Mouse (Mus musculus) neural tube, embryonic 14.5 days (tissue): ENCODE measurements at regions not wholly inside any gene's neighbourhood (a gene's known extent, or its start where the extent isn't known, plus 50 kb on each side); places are given as distances from the start of the nearest gene placed in this dataset.

Experiments used
- ATAC-seq: fragments of 200-750 bp; cut with Nextera tagmentation; 2 replicates; pipeline ENCODE4 v1.8.0; 2017; ENCODE audit warnings: low read depth, mild to moderate bottlenecking, moderate TSS enrichment, moderate library complexity
- H3K27ac ChIP-seq: fragments of 300-500 bp; sonication (generic); 2 replicates; pipeline ENCODE4 v1.5.1; 2014; ENCODE audit warnings: low read depth, mild to moderate bottlenecking, control low read depth, low read length, moderate library complexity, mixed read lengths
- H3K27me3 ChIP-seq: fragments of 300-500 bp; sonication (generic); 2 replicates; pipeline ENCODE4 v1.6.1; 2014; ENCODE audit warnings: low read length; ENCODE audit not compliant: control insufficient read depth, insufficient read depth
- H3K36me3 ChIP-seq: fragments of 300-500 bp; sonication (generic); 2 replicates; pipeline ENCODE4 v1.6.1; 2014; ENCODE audit warnings: low read length, mixed read lengths; ENCODE audit not compliant: control insufficient read depth, insufficient read depth
- H3K4me1 ChIP-seq: fragments of 300-500 bp; sonication (generic); 2 replicates; pipeline ENCODE4 v1.6.1; 2014; ENCODE audit warnings: low read length; ENCODE audit not compliant: control insufficient read depth, insufficient read depth
- H3K4me2 ChIP-seq: fragments of 300-500 bp; sonication (generic); 2 replicates; pipeline ENCODE4 v1.6.1; 2014; ENCODE audit warnings: mild to moderate bottlenecking, low read depth, low read length, control low read depth
- H3K4me3 ChIP-seq: fragments of 300-500 bp; sonication (generic); 2 replicates; pipeline ENCODE4 v1.5.1; 2014; ENCODE audit warnings: low read depth, low read length, control low read depth, mixed read lengths
- H3K9ac ChIP-seq: fragments of 300-500 bp; sonication (generic); replicated peaks from 2 replicates; pipeline ENCODE4 v1.6.1; 2014; ENCODE audit warnings: low read depth, mild to moderate bottlenecking, control low read depth, low read length, mixed read lengths
- H3K9me3 ChIP-seq: fragments of 300-500 bp; sonication (generic); 2 replicates; pipeline ENCODE4 v1.6.1; 2016; ENCODE audit warnings: low read length; ENCODE audit not compliant: control insufficient read depth
- whole genome bisulfite sequencing: fragments of 180-500 bp; shearing (Covaris S2); extraction: QIAGEN DNeasy Blood & Tissue Kit; methylation state at CpG from one replicate; pipeline ENCODE4 v1.1.7; 2014; 5-methylcytosine and 5-hydroxymethylcytosine counted together

GRCm38 (mm10) chr3:99749725-99750124 lies 135.5 kb upstream of the Spag17 start:
- H3K9ac ChIP-seq = no peak overlapping the region
- no peak overlapping the region for H3K27ac ChIP-seq
- H3K4me1 ChIP-seq = no peaks in the 10 kb centered on the region
- no peaks in the 10 kb centered on the region for H3K9me3 ChIP-seq
- no peak for ATAC-seq
- H3K36me3 ChIP-seq = no peaks in the 10 kb centered on the region
- WGBS = 71% methylated on average over 8 of the region's 8 CpGs
- H3K4me3 ChIP-seq = no peak overlapping the region
- no peak overlapping the region for H3K4me2 ChIP-seq
- no peaks in the 10 kb centered on the region for H3K27me3 ChIP-seq

- H3K4me3 ChIP-seq = no peak overlapping the region
- no peak overlapping the region for H3K9ac ChIP-seq
- H3K27ac ChIP-seq = no peak overlapping the region
- no peaks in the 10 kb centered on the region for H3K9me3 ChIP-seq
- no peaks in the 10 kb centered on the region for H3K4me1 ChIP-seq
- WGBS = 83% methylated on average over 6 of the region's 6 CpGs
- H3K36me3 ChIP-seq = no peaks in the 10 kb centered on the region
- no peak overlapping the region for H3K4me2 ChIP-seq
- no peak for ATAC-seq
- no peaks in the 10 kb centered on the region for H3K27me3 ChIP-seq
These were observed 106.7 kb upstream of the Spag17 start for GRCm38 (mm10) chr3:99778526-99778925.

DNA sequence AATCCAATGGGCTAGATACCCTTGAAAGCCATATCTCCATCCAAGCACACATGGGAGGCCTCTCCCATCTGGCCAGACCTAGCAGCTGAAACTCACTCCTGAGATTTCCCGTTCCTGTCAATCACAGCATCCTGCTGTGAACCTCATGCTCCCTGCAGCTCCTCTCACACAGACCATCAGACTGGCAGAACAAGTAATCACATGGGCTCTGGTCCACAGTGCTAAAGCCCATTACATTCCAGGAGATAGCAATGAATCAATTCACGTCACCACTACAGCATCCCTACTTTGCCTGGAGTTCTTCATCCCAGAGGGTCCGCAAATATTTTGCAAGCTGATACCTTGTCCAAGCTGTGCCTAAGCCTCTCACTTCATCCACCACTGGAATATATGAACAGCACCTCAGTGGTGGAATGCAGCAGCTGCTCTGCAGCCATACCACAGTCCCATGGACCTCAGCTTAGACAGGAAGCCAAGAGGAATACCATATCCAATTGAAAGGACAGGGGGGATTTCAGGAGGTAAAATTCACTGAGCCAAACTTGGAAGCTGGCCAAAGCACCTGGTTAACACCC lies 99.2 kb upstream of the Spag17 start:
- no peak for ATAC-seq
- H3K4me3 ChIP-seq = no peak overlapping the region
- H3K27ac ChIP-seq = no peak overlapping the region
- H3K4me1 ChIP-seq = no peaks in the 10 kb centered on the region
- 79% methylated on average over 3 of the region's 3 CpGs for WGBS
- H3K9ac ChIP-seq = no peak overlapping the region
- no peaks in the 10 kb centered on the region for H3K9me3 ChIP-seq
- H3K36me3 ChIP-seq = no peaks in the 10 kb centered on the region
- H3K27me3 ChIP-seq = no peaks in the 10 kb centered on the region
- H3K4me2 ChIP-seq = no peak overlapping the region

- no peak overlapping the region for H3K9ac ChIP-seq
- ATAC-seq = no peak
- 44% methylated on average over 6 of the region's 6 CpGs for WGBS
- H3K36me3 ChIP-seq = no peaks in the 10 kb centered on the region
- H3K9me3 ChIP-seq = no peaks in the 10 kb centered on the region
- no peaks in the 10 kb centered on the region for H3K4me1 ChIP-seq
- no peaks in the 10 kb centered on the region for H3K27me3 ChIP-seq
- H3K27ac ChIP-seq = no peak overlapping the region
- H3K4me3 ChIP-seq = no peak overlapping the region
- no peak overlapping the region for H3K4me2 ChIP-seq
These were observed 93.9 kb upstream of the Spag17 start for GRCm38 (mm10) chr3:99791316-99791715.

DNA sequence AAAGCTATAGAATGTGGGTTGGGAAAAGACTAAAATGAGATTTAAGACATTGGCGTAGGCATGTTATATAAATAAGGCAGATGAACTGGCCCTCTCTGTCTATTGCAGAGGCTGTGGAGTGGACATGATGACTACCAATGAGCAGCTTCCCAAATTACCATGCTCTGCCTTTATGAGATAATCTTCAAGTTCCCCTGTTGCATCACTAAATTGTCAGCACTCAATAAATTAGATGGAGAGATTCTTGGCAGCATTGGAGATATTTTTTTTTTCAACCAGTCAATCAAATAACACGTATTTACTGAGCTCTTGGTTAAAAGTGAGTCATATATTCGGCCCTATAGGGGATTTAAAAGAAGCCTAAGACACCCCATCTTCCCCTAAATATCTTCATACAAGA lies 91.6 kb upstream of the Spag17 start:
- no peak for ATAC-seq
- H3K4me3 ChIP-seq = no peak overlapping the region
- H3K4me1 ChIP-seq = no peaks in the 10 kb centered on the region
- no peak overlapping the region for H3K9ac ChIP-seq
- no peaks in the 10 kb centered on the region for H3K9me3 ChIP-seq
- H3K27me3 ChIP-seq = no peaks in the 10 kb centered on the region
- WGBS = 84% methylated on average over 3 of the region's 3 CpGs
- no peaks in the 10 kb centered on the region for H3K36me3 ChIP-seq
- no peak overlapping the region for H3K27ac ChIP-seq
- no peak overlapping the region for H3K4me2 ChIP-seq

DNA sequence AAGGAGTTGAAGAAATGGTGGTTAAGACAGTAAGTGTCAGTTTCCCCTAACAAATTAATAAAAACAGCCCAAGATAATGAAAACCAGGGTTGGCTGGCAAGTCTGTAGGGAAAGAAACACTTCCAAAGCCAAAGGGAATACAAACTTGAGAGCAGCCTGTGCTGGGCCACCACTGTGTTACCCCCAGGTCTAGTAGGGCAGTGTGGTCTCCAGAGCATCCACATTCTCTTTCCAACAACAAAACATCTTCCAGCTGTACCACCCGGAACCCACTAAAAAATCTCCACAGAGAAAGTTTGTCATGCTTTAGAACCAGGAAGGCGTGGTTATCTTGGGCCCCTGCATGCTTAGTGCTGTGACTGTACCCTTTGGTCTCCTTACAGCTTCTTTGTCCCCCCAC lies 89.4 kb upstream of the Spag17 start:
- Histone ChIP-seq H3K27ac (no peak overlapping the region), H3K9ac (no peak overlapping the region), H3K9me3 (no peaks in the 10 kb centered on the region), H3K4me1 (no peaks in the 10 kb centered on the region), H3K27me3 (no peaks in the 10 kb centered on the region), H3K4me3 (no peak overlapping the region), H3K4me2 (no peak overlapping the region), H3K36me3 (no peaks in the 10 kb centered on the region)
- no peak for ATAC-seq
- 95% methylated on average over 2 of the region's 2 CpGs for WGBS

DNA sequence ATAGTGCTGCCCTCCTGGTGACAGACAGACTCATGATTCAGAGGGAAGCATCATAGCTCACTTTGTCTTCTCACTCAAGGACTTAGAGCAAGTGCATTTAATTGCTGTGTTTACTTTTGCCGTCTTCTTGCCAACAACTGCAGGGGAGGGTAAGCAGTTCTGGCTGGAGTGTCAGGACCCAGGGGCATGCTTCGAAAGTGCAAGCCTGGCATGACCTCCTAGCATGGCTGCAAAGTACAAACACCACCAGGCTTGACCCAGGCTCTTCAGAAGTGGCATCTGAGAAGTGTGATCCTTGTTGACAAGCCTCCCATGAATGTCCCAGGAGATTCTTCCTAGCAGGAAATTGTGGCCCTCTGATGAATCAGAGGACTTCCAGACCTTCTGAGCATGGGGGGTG lies 87.4 kb upstream of the Spag17 start:
- WGBS = 76% methylated on average over 2 of the region's 2 CpGs
- Histone ChIP-seq H3K4me1 (no peaks in the 10 kb centered on the region), H3K27me3 (no peaks in the 10 kb centered on the region), H3K9ac (no peak overlapping the region), H3K4me3 (no peak overlapping the region), H3K9me3 (no peaks in the 10 kb centered on the region), H3K4me2 (no peak overlapping the region), H3K36me3 (no peaks in the 10 kb centered on the region), H3K27ac (no peak overlapping the region)
- ATAC-seq = no peak

DNA sequence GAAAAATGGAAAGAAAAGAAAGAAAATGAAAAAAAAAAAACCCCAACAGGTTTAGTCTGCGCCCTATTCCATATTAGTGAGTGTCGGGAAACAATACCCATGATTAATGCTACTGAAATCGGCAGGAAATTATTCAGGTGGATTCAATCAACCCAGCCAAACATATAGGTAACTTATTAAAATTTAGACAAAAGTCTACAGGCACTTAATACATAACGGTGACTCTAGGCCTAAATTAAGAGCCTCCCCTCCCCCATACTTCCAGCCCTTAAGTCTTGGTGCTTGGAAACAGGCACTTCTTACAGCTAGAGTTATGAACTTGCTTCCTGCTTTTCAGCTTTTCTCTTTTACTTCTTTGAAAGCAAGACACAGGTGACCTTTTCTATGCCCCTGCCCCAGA lies 74.7 kb upstream of the Spag17 start:
- Histone ChIP-seq H3K9ac (no peak overlapping the region), H3K9me3 (no peaks in the 10 kb centered on the region), H3K4me1 (no peaks in the 10 kb centered on the region), H3K36me3 (no peaks in the 10 kb centered on the region), H3K27me3 (no peaks in the 10 kb centered on the region), H3K4me2 (no peak overlapping the region), H3K27ac (no peak overlapping the region), H3K4me3 (no peak overlapping the region)
- ATAC-seq = no peak
- 91% methylated on average over 4 of the region's 4 CpGs for WGBS

GRCm38 (mm10) chr3:99811276-99811675 lies 73.9 kb upstream of the Spag17 start:
- no peaks in the 10 kb centered on the region for H3K27me3 ChIP-seq
- H3K36me3 ChIP-seq = no peaks in the 10 kb centered on the region
- H3K4me2 ChIP-seq = no peak overlapping the region
- H3K9ac ChIP-seq = no peak overlapping the region
- H3K4me3 ChIP-seq = no peak overlapping the region
- no peaks in the 10 kb centered on the region for H3K9me3 ChIP-seq
- H3K4me1 ChIP-seq = no peaks in the 10 kb centered on the region
- no peak for ATAC-seq
- H3K27ac ChIP-seq = no peak overlapping the region
- 96% methylated on average over 3 of the region's 3 CpGs for WGBS

DNA sequence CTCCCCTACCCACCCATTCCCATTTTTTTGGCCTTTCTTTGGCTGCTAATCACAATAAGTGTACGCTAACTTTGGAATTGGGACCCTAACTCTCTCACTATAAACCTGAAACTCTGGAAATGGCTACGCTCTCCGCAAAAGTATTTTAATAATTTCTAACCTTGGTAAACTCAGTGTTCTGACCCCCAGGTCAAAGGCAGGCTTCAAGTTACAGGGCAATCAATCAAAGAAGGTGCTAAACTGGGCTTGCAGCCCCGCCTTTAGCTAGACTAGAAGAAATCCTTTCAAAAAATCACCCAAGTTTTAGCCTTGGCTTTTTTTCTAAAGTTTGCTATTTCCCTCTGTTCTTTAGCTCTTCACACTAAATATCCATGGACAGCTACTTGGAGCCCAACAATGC lies 72.4 kb upstream of the Spag17 start:
- no peaks in the 10 kb centered on the region for H3K9me3 ChIP-seq
- 75% methylated on average over 4 of the region's 4 CpGs for WGBS

More for the DNA sequence above, 72.4 kb upstream of the Spag17 start:
- Histone ChIP-seq H3K27me3 (no peaks in the 10 kb centered on the region), H3K9ac (no peak overlapping the region), H3K4me1 (no peaks in the 10 kb centered on the region), H3K27ac (no peak overlapping the region), H3K4me2 (no peak overlapping the region), H3K36me3 (no peaks in the 10 kb centered on the region), H3K4me3 (no peak overlapping the region)
- ATAC-seq = no peak
